Mouse (Mus musculus): ENCODE data around the gene Arfgap2. TPM values are rescaled to one million over a fixed set of nuclear protein-coding genes. Genes with fewer than 3 reads are reported as not detected.

The Arfgap2 gene
- total RNA-seq, 4 experiments from 2014 or later: 74.4 to 80.8 (median 79.3) TPM

DNA sequence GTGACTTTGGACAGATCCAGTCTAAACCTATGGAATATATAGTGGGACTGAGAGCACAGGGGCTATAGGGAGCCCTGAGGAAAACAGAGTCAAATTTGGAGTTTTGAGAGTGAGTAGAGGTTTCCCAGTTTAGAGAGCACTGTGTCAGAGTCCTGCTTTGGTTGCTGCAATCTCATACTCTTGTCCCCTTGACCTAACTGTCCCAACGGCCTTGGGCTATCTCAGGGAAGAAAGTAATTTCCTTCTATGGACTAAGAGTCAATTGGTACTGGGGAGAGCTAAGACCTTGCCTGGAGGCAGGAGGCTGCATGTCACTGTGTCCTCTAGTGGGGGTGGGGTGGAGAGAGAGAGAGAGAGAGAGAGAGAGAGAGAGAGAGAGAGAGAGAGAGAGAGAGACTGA is 5.9 kb upstream of the Arfgap2 start:
- DNase-seq (ENCODE audit: low spot score in 2 of 2): no peak

DNA sequence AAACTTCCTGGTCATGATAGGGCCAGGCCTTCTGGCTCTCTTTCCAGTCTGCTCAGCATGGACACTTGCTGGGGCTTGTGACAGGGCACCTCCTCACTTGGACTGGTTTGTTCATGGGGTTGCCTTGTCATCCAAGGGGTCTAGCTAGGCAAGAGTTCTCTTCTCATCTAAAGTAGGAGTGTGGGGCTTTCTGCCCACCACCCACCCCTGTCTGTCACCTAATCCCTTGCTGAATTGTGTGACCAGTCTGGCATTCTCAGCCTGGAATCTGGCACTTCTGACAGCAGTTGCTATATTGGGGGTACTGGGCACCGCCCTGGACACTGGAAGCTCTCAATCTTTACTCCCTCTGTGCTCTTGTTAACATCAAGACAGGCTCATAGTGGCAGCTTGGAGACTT is 5.3 kb upstream of the Arfgap2 start:
- DNase-seq (ENCODE audit: low spot score in 2 of 2): no peak

DNA sequence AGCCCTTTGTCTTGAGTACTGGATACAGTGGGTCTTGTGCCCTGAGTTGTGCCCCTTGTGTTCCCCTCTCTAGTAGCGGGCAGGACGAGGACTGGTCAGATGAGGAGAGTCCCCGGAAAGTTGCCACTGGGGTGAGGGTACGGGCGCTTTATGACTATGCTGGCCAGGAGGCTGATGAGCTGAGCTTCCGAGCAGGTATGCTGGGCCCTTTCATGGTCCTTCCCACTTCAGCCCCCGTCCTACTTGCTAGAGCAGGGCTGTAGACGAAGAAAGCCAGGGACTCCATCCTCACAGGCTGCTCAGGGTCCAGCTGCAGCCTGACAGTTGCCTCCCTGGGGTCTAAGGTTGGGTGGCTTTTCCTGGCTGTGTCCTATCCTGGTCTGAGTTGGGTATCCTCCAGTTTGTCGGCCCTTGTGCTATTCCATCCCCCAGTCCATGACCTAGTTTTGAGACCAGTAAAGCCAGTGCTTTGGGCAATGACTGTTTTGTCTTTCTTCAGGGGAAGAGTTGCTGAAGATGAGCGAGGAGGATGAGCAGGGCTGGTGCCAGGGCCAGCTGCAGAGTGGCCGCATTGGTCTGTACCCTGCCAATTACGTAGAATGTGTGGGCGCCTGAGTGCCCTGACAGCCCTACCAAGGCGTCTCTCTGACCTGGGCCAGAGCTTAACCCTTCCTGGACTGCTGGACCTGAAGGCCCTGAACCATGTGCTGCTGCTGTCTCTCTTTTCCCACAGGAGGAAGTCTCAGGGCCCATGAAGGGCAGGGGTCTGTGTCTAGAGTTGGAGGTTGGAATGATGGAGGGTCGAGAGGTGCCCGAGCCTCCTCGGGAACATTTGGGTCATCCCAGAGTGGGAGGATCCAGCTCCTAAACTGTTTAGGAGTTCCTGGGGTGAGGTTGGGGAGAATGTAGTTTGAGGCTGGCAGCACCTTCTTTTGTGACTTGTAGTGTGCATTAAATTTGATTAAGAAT is 798 bp upstream of the Arfgap2 start:
- peak in 1 of 2 experiments; percentile 40 for DNase-seq (ENCODE audit: low spot score in 2 of 2)

DNA sequence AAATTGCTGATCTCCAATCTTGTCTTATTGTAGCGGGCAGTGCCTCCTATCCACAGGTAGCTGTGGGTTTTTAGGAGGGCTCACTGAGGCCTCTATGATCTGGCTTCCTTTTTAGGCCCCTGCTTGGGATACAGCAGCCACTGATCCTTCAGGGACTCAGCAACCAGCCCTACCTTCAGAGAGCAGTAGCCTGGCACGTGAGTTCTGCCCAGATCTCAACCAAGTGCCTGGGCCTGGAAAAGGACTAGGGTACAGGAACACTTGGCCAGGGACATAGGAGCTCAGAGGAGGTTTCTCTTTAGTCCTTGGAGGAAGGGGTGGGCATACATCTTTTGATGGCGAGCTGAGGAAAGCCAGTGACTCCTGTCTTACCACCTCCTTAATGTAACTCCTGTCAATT is 3.3 kb downstream of the Arfgap2 start:
- no peak for DNase-seq (ENCODE audit: low spot score in 2 of 2)

DNA sequence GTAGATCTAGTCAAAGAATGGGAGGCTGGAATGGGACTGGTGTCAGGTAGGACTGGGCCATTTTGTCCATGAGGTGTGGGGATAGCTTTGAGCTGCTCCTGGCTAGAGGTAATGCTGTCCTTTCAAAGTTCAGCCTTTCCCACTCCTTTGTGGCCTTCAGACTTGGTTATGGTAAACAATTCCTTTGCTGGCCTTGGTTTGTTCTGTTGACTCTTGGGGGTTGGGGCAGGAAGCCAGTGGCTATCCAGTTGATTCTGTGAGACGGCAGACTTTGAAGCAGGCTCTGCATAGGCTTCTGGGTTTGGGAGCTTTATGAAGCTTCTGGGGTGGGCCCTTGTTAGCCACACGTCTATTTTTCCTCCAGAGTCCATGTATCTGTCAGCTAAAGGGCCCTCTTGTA is 3.9 kb downstream of the Arfgap2 start:
- no peak for DNase-seq (ENCODE audit: low spot score in 2 of 2)

DNA sequence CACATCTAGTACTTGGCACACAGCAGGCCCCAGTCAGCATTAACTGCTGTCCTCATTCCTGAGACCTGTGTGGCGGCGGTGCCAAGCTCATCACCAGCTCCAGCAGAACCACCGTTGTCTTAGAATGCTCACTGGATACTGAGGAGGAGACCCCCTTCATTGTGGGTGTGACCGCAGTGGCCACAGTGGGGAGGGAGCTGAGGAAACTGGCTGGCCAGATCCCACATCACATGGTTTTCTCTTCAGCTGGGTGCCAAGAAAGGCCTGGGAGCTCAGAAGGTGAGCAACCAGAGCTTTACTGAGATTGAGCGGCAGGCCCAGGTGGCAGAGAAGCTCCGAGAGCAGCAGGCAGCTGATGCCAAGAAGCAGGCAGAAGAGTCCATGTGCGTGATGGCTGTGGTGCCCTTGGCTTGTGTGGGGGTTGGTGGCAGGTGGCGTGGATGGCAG is 4.9 kb downstream of the Arfgap2 start:
- no peak for DNase-seq (ENCODE audit: low spot score in 2 of 2)

DNA sequence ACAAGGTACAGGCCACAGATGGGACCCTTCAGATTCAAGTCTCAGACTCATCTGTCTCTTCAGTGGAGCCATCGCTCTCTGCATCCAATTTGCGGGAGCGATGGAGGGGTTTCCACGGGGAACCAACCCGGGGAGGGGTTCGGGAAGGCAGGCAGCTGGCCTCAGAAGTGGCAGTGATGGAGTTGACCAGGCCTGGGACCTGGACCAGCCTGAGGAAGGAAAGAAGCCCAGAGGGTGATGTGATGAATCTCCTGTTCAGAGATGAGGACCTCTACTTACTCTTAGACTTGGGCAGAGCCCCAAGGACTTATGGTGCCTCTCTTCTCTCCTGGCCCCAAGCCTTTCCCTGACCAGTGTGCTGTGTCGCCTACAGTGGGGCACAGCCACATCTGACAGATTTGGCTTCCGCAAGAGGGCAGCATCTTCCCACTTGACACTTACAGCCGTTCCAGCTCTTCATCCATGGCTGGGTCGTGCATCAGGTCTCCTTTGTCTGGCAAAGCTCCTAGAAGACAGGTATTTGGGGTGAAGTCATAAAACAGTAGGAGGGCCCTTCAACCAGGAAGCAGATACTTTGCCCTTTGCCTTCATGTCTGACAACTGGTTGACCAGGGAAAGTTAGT is 14.1 kb downstream of the Arfgap2 start:
- no peak for DNase-seq (ENCODE audit: low spot score in 2 of 2)

DNA sequence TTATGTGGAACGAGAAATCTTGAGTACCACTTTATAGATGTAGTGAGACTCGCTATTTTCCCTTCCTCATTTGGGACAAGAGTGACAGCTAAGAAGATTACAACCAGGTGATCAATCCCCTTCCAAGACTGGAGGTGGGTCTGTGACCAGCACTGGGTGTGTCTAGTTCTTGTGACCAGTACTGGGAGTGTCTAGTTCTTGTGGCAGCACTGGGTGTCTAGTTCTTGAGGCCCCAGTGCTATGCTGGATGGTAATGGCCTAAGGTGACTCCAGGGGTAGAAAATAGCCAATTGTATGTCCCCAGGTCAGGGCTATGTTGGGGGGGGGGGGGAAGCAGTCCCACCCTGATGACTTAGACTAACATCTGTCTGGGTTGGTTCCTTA is 14.6 kb downstream of the Arfgap2 start:
- DNase-seq (ENCODE audit: low spot score in 2 of 2): no peak

DNA sequence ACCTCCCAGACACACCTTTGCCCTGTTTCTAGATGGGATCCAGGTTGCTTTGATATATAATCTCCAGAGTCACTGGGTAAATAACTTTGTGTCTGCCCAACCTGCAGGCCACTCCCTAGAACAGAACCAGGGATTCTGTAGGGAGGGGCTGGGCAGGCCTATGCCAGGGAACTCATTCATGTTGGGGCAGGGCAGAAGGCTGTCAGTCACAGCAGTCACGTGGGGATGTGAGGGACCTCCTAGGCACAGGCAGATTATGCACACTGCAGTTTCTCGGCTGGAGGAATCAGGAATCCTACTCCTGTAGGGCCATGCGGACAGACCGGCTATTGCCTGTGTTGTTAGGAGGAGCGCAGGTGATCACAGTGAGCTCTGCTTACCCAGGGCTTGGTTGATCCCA is 16.6 kb downstream of the Arfgap2 start:
- DNase-seq (ENCODE audit: low spot score in 2 of 2): no peak

DNA sequence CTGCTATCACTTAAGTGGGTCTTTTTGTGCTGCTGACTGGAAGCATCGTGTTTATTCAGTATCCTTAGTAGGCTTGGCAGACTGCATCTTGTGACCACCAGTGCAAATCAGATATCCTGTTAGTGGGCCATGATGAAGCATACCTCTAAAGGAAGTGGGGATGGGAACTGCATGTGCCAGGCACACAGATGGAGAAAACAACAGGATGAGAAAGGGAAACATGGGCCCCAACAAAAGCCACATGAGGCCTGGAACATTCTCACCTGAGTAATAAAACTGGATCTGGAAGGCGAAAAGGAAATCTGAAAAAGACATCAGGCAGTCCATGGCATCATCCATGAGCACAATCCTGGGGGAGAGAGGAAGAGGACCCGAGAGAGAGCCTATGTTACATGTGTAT is 19.2 kb downstream of the Arfgap2 start:
- DNase-seq (ENCODE audit: low spot score in 2 of 2): no peak

DNA sequence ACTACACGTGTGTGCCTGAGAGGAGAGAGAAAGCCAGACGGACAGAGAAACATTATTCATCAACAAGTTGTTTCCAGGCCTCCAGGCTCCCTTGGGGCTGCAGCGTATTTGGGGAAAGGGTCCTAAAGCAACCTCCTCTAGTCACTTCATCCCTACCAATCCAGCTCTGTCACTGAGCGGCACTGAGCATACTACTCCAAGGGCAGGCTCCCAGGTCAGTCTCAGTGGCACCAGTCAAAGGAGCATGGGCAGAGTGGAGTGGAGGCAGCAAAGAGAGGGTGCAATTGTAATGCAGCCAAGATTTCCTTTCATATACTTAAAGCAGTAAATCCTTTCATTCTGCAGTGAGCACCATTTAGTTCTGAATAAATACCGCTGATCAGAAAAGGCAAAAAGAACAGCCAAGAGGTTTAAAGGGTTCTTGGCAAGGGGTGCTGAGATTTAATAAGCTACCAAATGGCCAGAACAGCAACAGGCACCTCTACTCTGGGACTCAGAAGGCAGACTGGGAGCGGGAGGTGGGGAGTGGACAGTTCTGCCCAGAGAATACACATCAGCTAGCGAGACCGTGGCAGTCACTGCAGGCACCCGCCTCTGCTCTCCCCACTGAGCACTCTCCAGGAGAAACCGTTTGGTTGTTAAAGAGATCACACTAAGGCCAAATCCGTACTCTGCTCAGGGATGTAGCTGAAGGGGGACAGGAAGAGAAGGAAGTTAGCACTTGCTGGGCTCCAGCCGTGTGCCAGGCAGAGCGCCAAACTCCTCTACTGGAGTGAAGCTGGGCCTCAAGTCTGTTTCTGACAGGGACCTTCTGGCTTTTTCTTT is 19.8 kb downstream of the Arfgap2 start:
- DNase-seq (ENCODE audit: low spot score in 2 of 2): peak; percentile 32 to 43

DNA sequence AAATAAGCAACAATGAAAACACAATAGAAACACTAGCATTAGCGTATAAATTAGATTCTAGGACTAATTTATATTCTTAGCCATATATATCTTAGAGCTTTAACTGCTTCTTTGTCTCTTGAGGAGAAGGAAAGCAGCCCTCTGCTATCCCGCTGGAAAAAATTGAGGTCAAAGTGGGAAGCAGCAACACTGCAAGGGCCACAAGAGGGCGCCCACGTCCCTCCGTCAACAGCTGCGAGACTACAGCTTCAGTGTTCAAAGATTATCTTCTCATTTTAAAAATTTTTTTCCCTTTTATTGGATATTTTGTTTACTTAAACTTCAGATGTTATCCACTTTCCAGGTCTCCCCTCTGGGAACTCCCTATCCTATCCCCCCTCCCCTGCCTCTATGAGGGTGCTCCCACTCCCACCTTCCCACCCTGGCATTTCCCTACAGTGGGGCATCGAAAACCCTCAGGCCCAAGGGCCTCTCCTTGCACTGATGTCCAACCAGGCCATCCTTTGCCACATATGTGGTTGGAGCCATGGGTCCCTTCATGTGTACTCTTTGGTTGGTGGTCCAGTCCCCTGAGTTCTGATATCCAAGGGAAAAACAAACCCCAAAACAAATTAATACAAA is 21.2 kb downstream of the Arfgap2 start:
- peak; percentile 32 to 65 for DNase-seq (ENCODE audit: low spot score in 2 of 2)

DNA sequence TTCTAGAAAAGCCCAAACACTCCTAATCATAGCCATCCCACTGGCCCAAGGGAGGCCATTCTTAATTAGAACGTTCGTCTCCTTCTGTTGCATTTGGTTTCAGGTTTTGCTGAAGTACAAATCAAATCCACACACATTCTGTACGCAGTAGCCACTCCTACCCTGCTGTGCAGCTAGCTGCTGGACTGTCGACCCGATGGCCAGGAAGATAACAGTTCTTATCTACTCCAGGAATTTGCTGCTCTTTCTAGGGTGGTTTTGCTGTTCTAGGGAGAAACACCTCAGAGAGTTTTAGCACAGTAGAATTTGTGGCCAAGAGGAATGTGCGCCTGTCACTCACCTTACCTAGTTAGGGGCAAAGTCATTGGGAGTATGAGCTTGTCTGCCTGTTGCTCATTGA is 22.8 kb downstream of the Arfgap2 start:
- DNase-seq (ENCODE audit: low spot score in 2 of 2): no peak

DNA sequence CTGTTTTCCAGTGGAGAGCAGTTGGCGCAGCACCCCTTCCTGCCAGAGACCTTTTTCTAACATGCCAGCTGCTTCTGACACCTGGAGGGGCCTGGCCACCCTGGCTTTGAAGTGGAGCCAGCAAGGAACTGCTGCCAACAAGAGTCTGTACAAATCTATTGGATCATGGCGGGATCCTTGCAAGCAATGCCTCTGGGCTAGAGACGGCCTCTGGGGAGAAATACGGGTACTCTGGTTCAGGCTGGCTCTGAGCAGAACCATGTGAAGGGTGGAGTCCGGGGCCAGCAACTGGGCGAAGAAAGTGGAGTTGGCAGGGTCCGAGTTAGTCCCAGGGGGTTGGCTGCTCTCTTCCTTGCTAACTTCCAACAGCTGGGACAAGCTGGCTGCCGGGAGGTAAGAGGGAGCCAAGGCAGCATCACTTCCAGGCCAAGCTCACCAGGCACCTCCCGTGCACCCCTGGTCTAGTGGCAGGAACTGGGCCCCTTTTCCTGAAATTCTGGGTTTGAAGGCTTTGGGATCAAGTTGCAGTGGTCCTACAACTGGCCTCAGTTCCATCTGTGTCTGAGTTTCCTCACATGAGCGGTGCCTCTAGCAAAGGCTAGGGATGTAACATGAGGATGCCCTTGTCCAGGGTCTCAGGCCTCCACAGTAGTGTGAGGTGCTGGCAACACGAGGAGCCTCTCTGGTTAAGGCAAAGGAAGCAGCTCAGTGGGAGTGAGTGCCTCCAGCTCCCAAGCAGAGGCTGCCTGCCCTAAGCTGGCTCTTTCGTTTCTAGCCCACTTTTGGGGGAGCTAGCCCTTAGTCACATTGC is 26.6 kb downstream of the Arfgap2 start:
- DNase-seq (ENCODE audit: low spot score in 2 of 2): no peak

DNA sequence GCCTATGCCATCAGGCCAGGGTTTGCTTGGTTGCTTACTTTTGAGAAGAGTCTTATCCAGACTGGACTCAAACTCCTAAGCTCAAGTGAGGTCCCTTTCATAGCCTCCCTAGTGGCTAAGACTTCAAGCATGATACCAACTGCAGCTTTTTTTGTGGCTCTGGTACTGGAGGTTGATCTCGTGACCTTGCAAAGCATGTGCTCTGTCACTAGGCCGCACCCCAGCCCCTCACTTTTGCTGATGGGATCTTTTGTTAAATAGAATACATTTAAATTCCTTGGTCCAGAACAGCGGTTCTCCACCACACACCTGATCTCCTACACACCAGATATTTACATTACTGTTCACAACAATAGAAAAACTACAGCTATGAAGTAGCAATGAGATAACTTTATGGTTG is 29.5 kb downstream of the Arfgap2 start:
- no peak for DNase-seq (ENCODE audit: low spot score in 2 of 2)

DNA sequence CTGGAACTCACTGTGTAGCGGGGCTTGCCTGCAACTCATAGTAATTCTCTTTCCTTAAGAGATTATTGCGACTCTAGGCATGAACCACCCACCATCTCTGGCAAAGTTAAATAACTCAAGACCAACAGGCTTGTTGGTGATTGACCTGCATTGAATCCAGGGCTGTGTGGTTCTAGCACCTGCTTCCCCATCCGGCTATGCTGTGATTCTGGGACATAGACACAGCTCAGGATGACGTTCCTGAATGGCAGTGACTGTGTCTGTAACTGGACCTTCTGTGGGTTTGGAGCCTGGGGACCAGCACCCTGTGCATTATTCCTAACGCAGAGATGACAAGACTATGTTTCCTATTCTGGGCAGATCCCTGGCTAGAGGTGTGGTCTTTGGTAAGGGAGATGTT is 31.1 kb downstream of the Arfgap2 start:
- no peak for DNase-seq (ENCODE audit: low spot score in 2 of 2)

DNA sequence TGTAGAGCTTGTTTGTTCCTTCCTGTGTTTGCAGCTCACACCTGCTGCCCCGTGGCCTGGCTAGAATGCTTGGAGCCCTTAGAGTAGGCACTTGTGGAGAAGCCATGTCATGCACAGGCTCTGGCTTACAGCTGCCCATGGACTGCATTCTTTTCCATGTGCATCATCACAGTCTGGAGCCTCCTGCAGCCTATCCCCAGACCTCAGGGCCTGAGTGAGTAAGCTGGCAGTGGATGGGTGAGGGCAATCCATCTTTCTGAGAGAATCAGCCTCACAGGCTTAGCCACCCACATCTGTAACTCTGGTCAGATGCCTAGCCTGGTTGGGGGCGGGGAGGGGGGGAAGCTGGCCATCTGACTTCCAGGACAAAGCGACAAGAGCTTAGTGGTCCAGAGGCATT is 34.4 kb downstream of the Arfgap2 start:
- DNase-seq (ENCODE audit: low spot score in 2 of 2): no peak

DNA sequence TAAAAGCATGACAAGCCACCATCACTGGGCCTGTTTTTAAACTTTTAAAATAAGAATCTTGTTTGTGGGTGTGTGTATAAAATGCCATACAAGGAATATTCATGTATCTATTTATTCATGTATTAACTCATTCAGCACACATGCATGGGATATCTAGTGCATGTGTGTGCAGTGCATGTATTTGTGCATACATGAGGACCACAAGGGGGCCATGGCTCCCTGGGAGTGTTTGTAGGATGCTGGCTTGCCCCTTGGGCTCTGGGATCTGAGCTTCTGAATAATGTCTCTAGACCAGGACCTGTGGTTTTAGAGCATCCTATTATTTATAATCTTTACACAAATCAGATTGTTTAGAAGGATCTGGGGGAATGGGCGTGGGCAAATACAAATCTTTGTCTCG is 36.0 kb downstream of the Arfgap2 start:
- no peak for DNase-seq (ENCODE audit: low spot score in 2 of 2)

DNA sequence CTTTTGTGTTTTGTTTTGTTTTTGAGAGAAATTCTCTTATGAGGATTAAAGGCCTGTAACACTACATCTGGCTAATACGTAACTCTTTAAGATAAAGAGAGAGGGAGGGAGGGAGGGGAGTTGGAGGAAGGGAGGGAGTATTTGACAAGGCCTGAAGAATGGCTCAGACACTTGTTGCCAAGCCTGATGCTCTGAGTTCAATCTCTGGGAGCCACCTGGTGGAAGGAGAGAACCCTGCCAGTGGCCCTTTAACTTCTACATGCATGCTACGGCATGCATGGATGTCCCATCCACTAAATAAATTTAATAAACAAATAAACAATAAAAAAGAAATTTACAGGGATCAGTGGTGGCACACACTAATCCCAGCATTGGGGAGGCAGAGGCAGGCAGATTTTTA is 37.1 kb downstream of the Arfgap2 start:
- DNase-seq (ENCODE audit: low spot score in 2 of 2): no peak

DNA sequence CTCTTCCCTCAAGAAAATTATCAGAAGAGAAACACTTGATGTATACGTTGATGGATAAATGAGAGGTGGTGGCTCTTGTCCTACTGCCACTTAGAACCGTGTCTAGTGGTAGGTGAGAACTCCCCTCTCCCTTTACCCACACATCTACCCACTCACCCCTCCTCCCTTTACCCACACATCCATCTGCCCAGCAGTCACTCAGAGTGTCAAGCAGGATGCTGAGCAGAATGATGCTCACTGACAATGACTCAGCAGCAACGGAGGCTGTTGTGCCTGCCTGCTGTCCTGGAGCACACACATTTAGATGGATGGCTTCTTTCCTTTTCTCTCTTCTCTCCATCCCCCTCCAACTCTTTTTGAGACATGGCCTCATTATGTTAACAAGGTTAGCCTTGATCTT is 38.1 kb downstream of the Arfgap2 start:
- DNase-seq (ENCODE audit: low spot score in 2 of 2): peak in 1 of 2 experiments; percentile 39

DNA sequence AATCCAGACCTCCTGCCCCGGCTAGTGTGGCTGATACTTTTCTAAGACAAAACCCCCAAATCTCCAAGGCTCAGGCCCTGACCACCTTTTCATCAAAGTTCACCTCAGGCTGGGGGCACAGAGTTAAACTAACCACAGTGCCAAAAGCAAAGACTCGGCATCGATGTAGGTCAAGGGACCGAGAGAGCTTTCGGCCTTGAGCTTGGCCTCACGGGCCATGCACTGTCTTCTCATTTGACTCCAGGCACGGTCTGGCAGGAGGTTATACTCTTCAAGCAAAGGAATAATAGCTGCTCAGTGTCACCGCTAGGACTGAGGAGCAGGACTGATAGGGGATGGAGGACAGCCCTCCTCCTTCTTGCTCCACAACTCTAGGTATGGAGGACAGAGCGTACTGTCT is 41.2 kb downstream of the Arfgap2 start:
- DNase-seq (ENCODE audit: low spot score in 2 of 2): no peak
